Mouse (Mus musculus) forebrain, embryonic 16.5 days (tissue): Measurements from ENCODE around the gene Tlr2. TPM values are rescaled to one million over a fixed set of nuclear protein-coding genes. Genes with fewer than 3 reads are reported as not detected.
"Not testable (repeated sequence)": the region's sequence is repeated elsewhere in the genome, so short reads cannot be mapped to it uniquely, and the experiment has no call there.

Experiments
- ATAC-seq: fragments of 200-750 bp; cut with Nextera tagmentation; 2 replicates; pipeline ENCODE4 v1.8.0; 2017; ENCODE audit warnings: mild to moderate bottlenecking, moderate library complexity
- H3K27ac ChIP-seq: fragments of 300-500 bp; sonication (generic); 2 replicates; pipeline ENCODE4 v1.5.1; 2014; ENCODE audit warnings: low read length, control low read depth
- H3K27me3 ChIP-seq: fragments of 300-500 bp; sonication (generic); replicated peaks from 2 replicates; pipeline ENCODE4 v1.6.1; 2014; ENCODE audit warnings: low read length; ENCODE audit not compliant: control insufficient read depth, insufficient read depth
- H3K36me3 ChIP-seq: fragments of 300-500 bp; sonication (generic); 2 replicates; pipeline ENCODE4 v1.6.1; 2014; ENCODE audit not compliant: control insufficient read depth, insufficient read depth
- H3K4me1 ChIP-seq: fragments of 300-500 bp; sonication (generic); replicated peaks from 2 replicates; pipeline ENCODE4 v1.6.1; 2014; ENCODE audit warnings: low read length; ENCODE audit not compliant: control insufficient read depth, insufficient read depth
- H3K4me2 ChIP-seq: fragments of 300-500 bp; sonication (generic); 2 replicates; pipeline ENCODE4 v1.6.1; 2014; ENCODE audit warnings: mild to moderate bottlenecking, low read length, control low read depth
- H3K4me3 ChIP-seq: fragments of 300-500 bp; sonication (generic); replicated peaks from 2 replicates; pipeline ENCODE4 v1.5.1; 2014; ENCODE audit warnings: mild to moderate bottlenecking, low read length, control low read depth
- H3K9ac ChIP-seq: fragments of 300-500 bp; sonication (generic); replicated peaks from 2 replicates; pipeline ENCODE4 v1.6.1; 2014; ENCODE audit warnings: low read depth, low read length, control low read depth
- H3K9me3 ChIP-seq: fragments of 300-500 bp; sonication (generic); 2 replicates; pipeline ENCODE4 v1.6.1; 2016; ENCODE audit warnings: low read length; ENCODE audit not compliant: control insufficient read depth
- WGBS: fragments of 180-500 bp; shearing (Covaris S2); extraction: QIAGEN DNeasy Blood & Tissue Kit; methylation state at CpG from one replicate; pipeline ENCODE4 v1.1.7; 2014; 5-methylcytosine and 5-hydroxymethylcytosine counted together
- polyA plus RNA-seq: library from polyadenylated mRNA; unstranded; fragments of >200 nt; fragmentation: Nextera tagmentation; extraction: Ambion mirVana; gene quantifications from 2 replicates; pipeline ENCODE4 v1.2.1, GENCODE M21; 2015

Tlr2 gene
- 0.84 and 1.0 TPM in 2 replicates for polyA plus RNA-seq

DNA sequence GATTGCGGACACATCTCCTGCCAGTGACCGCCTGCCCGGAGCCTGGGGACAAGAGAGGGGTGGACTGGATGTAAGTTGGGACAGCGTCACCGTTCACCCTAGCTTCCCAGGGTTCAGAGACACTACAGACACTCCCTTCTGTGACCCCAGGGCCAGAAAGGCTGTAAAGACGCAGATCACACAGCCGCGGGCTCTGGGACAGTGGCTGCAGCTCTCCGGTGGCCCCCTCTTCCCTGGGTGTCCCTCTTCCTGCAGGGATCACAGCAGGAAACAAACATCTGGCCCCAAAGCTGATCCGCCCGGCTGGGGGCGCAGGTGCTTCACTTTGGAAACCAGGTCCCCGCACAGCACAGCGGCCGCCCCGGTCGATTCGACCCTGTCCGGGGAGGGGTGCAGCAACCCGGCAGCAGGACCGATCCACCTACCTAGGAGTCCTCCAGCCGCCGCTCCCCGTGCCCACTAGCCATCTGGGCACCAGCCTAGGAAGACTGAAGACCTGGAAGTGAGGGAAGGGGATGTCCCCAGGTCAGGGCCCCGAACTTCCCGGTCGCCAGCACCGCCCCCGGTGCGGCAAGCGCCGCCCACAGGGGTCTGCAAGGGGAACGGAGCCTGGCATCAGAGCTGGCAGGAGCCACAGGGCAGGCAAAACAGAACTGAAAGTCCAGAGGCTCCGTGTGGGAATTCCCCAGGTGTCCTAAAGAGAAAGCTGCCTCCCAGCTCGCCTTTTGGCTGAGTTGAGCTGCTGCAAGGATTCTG is at the start of gene Tlr2:
Tlr2 (minus strand) TSS at position 673 of the 756 bp plus-strand sequence.
- peak within 1 kb of the TSS; percentile 65 for H3K9ac ChIP-seq

DNA sequence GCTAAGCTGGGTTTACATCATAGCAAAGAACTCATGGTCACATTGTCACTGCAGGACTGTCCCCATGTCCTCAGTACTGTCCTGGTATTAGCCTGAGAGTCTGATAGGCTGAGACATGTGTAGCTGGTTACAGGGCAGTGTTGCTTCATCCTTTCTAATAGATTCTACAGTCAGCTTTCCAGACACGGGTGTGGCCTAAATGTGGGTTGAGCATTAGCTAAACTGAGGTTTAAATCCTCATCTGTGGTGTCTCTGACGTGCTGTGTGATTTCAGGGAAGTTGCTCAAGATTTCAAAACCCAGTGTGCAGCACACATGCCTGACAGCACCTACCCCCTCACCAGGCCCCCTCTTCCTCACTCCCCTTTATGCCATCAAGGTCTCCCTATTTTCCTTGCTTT is 43.6 kb upstream of the Tlr2 start:
- no peak for ATAC-seq
- Histone ChIP-seq H3K4me2 (no peak overlapping the region), H3K36me3 (no peaks in the 10 kb centered on the region), H3K27ac (no peak overlapping the region), H3K9ac (no peak overlapping the region), H3K27me3 (no peaks in the 10 kb centered on the region), H3K9me3 (no peaks in the 10 kb centered on the region), H3K4me1 (no peaks in the 10 kb centered on the region), H3K4me3 (no peak overlapping the region)
- WGBS, result 85% methylated on average over 2 of the region's 2 CpGs

More for the DNA sequence above, at the start of gene Tlr2:
- Histone ChIP-seq H3K4me1 (peaks cover 9% of the 10 kb centered on the region), H3K27me3 (peaks cover 3% of the 10 kb centered on the region), H3K4me3 (peak within 1 kb of the TSS; percentile 57), H3K4me2 (peak within 1 kb of the TSS; percentile 86), H3K9me3 (no peaks in the 10 kb centered on the region), H3K36me3 (no peaks in the 10 kb centered on the region), H3K27ac (no peak within 1 kb of the TSS)
- 2% methylated on average over 35 of the region's 35 CpGs for WGBS
- peak; percentile 76 for ATAC-seq

DNA sequence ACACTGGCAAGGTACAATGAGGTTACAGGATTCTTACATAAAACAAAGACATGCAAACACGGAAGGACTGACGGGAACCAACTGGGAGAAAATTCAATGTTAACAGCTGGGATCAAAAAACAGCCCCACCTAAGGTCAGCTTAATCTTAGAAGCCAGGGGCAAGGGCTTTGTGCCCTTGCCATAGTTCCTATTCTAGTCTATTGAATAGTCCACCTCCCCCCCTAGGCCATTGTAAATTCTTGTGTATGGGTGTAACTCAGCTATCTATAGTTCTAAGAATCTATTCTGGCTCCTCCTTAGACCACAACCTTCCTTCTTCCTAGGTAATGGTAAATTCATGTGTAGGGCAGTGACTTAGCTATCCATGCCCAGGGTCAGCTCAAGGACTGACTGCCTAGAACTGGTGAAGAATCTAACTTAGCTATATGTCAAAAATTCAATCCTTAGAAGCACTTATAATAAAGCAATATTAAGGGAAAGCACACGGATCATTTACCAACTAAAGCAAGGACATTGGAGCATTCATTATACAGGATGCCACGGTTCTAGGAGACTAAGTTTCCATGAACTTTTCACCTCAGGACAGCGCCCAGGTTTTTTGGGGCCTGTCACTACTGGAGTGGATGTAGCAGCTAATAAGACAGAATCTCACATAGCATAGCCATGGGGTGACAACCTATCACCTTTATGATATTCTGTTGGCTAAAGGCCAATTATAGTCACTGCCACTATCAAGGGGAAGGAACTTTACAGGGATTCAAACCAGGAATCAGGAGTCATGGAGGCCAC is 37.9 kb upstream of the Tlr2 start:
- not testable (repeated sequence) for H3K4me2 ChIP-seq, H3K27ac ChIP-seq, H3K27me3 ChIP-seq, ATAC-seq, H3K9me3 ChIP-seq, H3K36me3 ChIP-seq, H3K4me1 ChIP-seq, H3K4me3 ChIP-seq, H3K9ac ChIP-seq
- WGBS, result 86% methylated on average over 5 of the region's 5 CpGs

GRCm38 (mm10) chr3:83878801-83879200 is 37.2 kb upstream of the Tlr2 start:
- H3K4me2 ChIP-seq, result no peak overlapping the region
- WGBS, result 94% methylated on average over 4 of the region's 4 CpGs
- H3K9me3 ChIP-seq, result no peaks in the 10 kb centered on the region
- H3K36me3 ChIP-seq, result no peaks in the 10 kb centered on the region
- H3K4me3 ChIP-seq, result no peak overlapping the region
- H3K4me1 ChIP-seq, result no peaks in the 10 kb centered on the region
- H3K9ac ChIP-seq, result no peak overlapping the region
- H3K27ac ChIP-seq, result no peak overlapping the region
- no peaks in the 10 kb centered on the region for H3K27me3 ChIP-seq
- ATAC-seq, result no peak

DNA sequence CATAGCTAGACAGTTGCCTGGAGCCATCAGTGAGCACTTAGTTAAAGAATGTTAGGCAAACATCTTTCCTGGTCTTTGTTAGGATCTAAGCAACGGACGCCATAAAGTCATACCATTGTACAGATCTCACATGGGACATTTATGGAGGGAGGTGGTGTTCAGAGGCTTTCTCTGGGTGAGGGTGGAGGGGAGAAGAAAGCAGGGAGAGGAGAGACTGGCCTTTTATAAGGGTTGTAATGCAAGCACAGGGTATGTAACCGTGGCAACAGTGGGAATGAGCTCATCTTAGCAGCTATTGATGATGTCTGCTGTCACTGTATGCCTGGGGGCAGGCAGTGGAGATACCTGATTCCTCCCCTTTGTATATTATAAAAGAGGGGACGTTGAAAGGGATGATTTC is 34.7 kb upstream of the Tlr2 start:
- H3K36me3 ChIP-seq, result no peaks in the 10 kb centered on the region
- H3K27ac ChIP-seq, result no peak overlapping the region
- H3K27me3 ChIP-seq, result no peaks in the 10 kb centered on the region
- H3K9me3 ChIP-seq, result no peaks in the 10 kb centered on the region
- no peak for ATAC-seq
- H3K4me3 ChIP-seq, result no peak overlapping the region
- H3K4me2 ChIP-seq, result no peak overlapping the region
- 71% methylated on average over 4 of the region's 4 CpGs for WGBS
- no peak overlapping the region for H3K9ac ChIP-seq
- no peaks in the 10 kb centered on the region for H3K4me1 ChIP-seq

- H3K9me3 ChIP-seq, ATAC-seq, H3K4me2 ChIP-seq, H3K36me3 ChIP-seq, H3K27me3 ChIP-seq, H3K9ac ChIP-seq, H3K27ac ChIP-seq, H3K4me3 ChIP-seq, H3K4me1 ChIP-seq: not testable (repeated sequence)
- 92% methylated on average over 2 of the region's 2 CpGs for WGBS
Measured at GRCm38 (mm10) chr3:83875078-83875477, 33.5 kb upstream of the Tlr2 start.

- H3K9me3 ChIP-seq, H3K4me1 ChIP-seq, H3K27me3 ChIP-seq, H3K4me2 ChIP-seq, H3K4me3 ChIP-seq, H3K36me3 ChIP-seq, H3K27ac ChIP-seq, ATAC-seq, H3K9ac ChIP-seq: not testable (repeated sequence)
- WGBS, result 93% methylated on average over 2 of the region's 2 CpGs
Measured at GRCm38 (mm10) chr3:83872853-83873252, 31.3 kb upstream of the Tlr2 start.

DNA sequence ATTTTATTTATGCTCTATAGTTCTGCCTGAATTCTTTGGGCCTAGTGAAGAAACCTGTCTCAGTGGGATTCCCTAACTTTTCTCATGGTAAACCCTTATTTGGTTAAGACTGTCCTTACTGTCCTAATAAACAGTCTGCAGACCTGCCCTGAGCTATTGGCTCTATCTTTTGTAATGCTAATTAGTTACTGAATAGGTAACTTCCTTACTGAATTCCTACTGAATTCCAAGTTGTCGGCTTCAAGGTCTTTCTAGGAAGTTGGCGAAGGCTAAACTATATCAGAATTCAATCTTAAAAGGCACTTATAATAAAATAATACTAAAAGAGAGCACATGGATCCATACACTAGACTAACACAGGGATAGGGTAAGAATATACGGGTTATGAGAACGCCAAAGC is 30.4 kb upstream of the Tlr2 start:
- 86% methylated on average over 4 of the region's 4 CpGs for WGBS
- H3K9ac ChIP-seq, result not testable (repeated sequence)

GRCm38 (mm10) chr3:83871559-83871958 is 30.0 kb upstream of the Tlr2 start:
- not testable (repeated sequence) for H3K9ac ChIP-seq, H3K9me3 ChIP-seq, H3K36me3 ChIP-seq, H3K4me2 ChIP-seq, ATAC-seq, H3K4me1 ChIP-seq, H3K4me3 ChIP-seq, H3K27ac ChIP-seq, H3K27me3 ChIP-seq
- 92% methylated on average over 7 of the region's 7 CpGs for WGBS

More for the DNA sequence above, 30.4 kb upstream of the Tlr2 start:
- ATAC-seq, H3K27ac ChIP-seq, H3K9me3 ChIP-seq, H3K4me3 ChIP-seq, H3K27me3 ChIP-seq, H3K36me3 ChIP-seq, H3K4me2 ChIP-seq, H3K4me1 ChIP-seq: not testable (repeated sequence)
